Mouse (Mus musculus) midbrain, embryonic 12.5 days (tissue): Measurements from ENCODE around the gene Kif4. TPM values are rescaled to one million over a fixed set of nuclear protein-coding genes. Genes with fewer than 3 reads are reported as not detected.

Source experiments
- polyA plus RNA-seq: library from polyadenylated mRNA; unstranded; fragments of >200 nt; fragmentation: Nextera tagmentation; extraction: Ambion mirVana; gene quantifications from 2 replicates; pipeline ENCODE4 v1.2.1, GENCODE M21; 2016

The Kif4 gene
- polyA plus RNA-seq, 1 experiment from 2014 or later, result 39.2 TPM

Other genes starting within 250 kb of the Kif4 start
- gene Otud6a, start 196.7 kb upstream of the Kif4 start, polyA plus RNA-seq, result not detected in 2 replicates
- 0.37 and 0.43 TPM in 2 replicates for gene Awat2, start 183.0 kb upstream of the Kif4 start, polyA plus RNA-seq
- gene Igbp1, start 131.4 kb upstream of the Kif4 start, polyA plus RNA-seq, result 31.0 and 32.1 TPM in 2 replicates
- not detected in 2 replicates for gene Dgat2l6, start 100.9 kb upstream of the Kif4 start, polyA plus RNA-seq
- gene Awat1, start 53.5 kb upstream of the Kif4 start, polyA plus RNA-seq, result not detected in 2 replicates
- gene P2ry4, start 30.9 kb upstream of the Kif4 start, polyA plus RNA-seq, result not detected in 2 replicates
- not detected in 2 replicates for gene Arr3, start 20.2 kb upstream of the Kif4 start, polyA plus RNA-seq
- 133 and 138 TPM in 2 replicates for gene Pdzd11, start 831 bp downstream of the Kif4 start, polyA plus RNA-seq
- gene Gdpd2, start 104.1 kb downstream of the Kif4 start, polyA plus RNA-seq, result 12.8 and 14.5 TPM in 2 replicates
- gene Dlg3, start 142.0 kb downstream of the Kif4 start, polyA plus RNA-seq, result 20.0 and 20.8 TPM in 2 replicates